Mouse (Mus musculus) CH12.LX (cell line): ENCODE measurements around the gene Anks1b. TPM values are rescaled to one million over a fixed set of nuclear protein-coding genes. Genes with fewer than 3 reads are reported as not detected.

Source experiments
- DNase-seq: peaks from one replicate; pipeline ENCODE4 v3.0.0-alpha.2; 2013; ENCODE audit errors: extremely low read depth
- H3K27ac ChIP-seq: 2 replicates; pipeline ENCODE4 v1.5.1; 2012; ENCODE audit warnings: low read depth, mild to moderate bottlenecking, control low read depth, moderate library complexity; ENCODE audit not compliant: insufficient read depth
- H3K27me3 ChIP-seq: replicated peaks from 2 replicates; pipeline ENCODE3; 2012; ENCODE audit warnings: inconsistent platforms
- H3K36me3 ChIP-seq, 2 experiments: replicated peaks in 1 of 2; 2 replicates each; pipeline versions ENCODE3 to v1.6.1; 2012; ENCODE audit warnings: inconsistent platforms in 1 of 2, low read length in 1 of 2, mild to moderate bottlenecking in 1 of 2, mixed read lengths in 1 of 2, moderate library complexity in 1 of 2; ENCODE audit not compliant: control insufficient read depth in 1 of 2, insufficient read depth in 1 of 2
- H3K4me1 ChIP-seq, 2 experiments: 2 replicates each; pipeline ENCODE4 v1.6.1; 2012; ENCODE audit warnings: inconsistent platforms in 1 of 2, moderate library complexity in 1 of 2; ENCODE audit not compliant: insufficient read depth in 2 of 2, control insufficient read depth in 1 of 2
- H3K4me2 ChIP-seq: 2 replicates; pipeline ENCODE4 v1.6.1; 2012; ENCODE audit warnings: low read depth, mild to moderate bottlenecking, control low read depth; ENCODE audit not compliant: poor library complexity, insufficient read depth, severe bottlenecking
- H3K4me3 ChIP-seq, 3 experiments: fragments of 150-350 bp in 1 of 3; sonication (generic) in 1 of 3; replicated peaks in 1 of 3; 2 replicates each; pipeline versions ENCODE3 to v1.5.1; 2011 to 2012; ENCODE audit warnings: low read depth in 2 of 3, low read length in 2 of 3, mild to moderate bottlenecking in 2 of 3, moderate library complexity in 2 of 3, control low read depth in 1 of 3, improper control_type of control experiment in 1 of 3, inconsistent platforms in 1 of 3, mixed read lengths in 1 of 3; ENCODE audit not compliant: poor library complexity in 1 of 3
- H3K79me2 ChIP-seq: replicated peaks from 2 replicates; pipeline ENCODE4 v1.6.1; 2012; ENCODE audit warnings: mild to moderate bottlenecking, moderate library complexity; ENCODE audit not compliant: control insufficient read depth, poor library complexity, insufficient read depth, severe bottlenecking; ENCODE audit errors: extremely low read depth
- H3K9ac ChIP-seq: 2 replicates; pipeline ENCODE4 v1.6.1; 2012; ENCODE audit warnings: low read depth, mild to moderate bottlenecking, control low read depth, moderate library complexity; ENCODE audit not compliant: insufficient read depth
- H3K9me3 ChIP-seq: replicated peaks from 2 replicates; pipeline ENCODE3; 2012; ENCODE audit warnings: low read length, inconsistent platforms, mixed read lengths
- BHLHE40 ChIP-seq: IDR thresholded peaks from 2 replicates; pipeline ENCODE4 v1.6.1; 2011; ENCODE audit warnings: mild to moderate bottlenecking, low read depth, low read length, improper control_type of control experiment
- CHD1 ChIP-seq: IDR thresholded peaks from 2 replicates; pipeline ENCODE4 v1.6.1; 2012; ENCODE audit warnings: low read depth, low read length, improper control_type of control experiment, inconsistent platforms
- CTCF ChIP-seq, 2 experiments: IDR thresholded peaks in 1 of 2; conservative IDR thresholded peaks in 1 of 2; 2 replicates each; pipeline ENCODE4 v1.5.1; 2011 to 2012; ENCODE audit warnings: low read depth in 2 of 2, low read length in 2 of 2, improper control_type of control experiment in 1 of 2, inconsistent platforms in 1 of 2, mild to moderate bottlenecking in 1 of 2, moderate library complexity in 1 of 2
- E2F4 ChIP-seq: IDR thresholded peaks from 2 replicates; pipeline ENCODE4 v1.6.1; 2011; ENCODE audit warnings: low read depth, low read length, improper control_type of control experiment; ENCODE audit not compliant: insufficient replicate concordance
- HCFC1 ChIP-seq: IDR thresholded peaks from 2 replicates; pipeline ENCODE4 v1.6.1; 2012; ENCODE audit warnings: low read depth, mild to moderate bottlenecking, inconsistent platforms, low read length, improper control_type of control experiment
- IRF4 ChIP-seq: IDR thresholded peaks from 2 replicates; pipeline ENCODE4 v1.6.1; 2014; ENCODE audit warnings: low read depth, mild to moderate bottlenecking, inconsistent platforms, low read length, improper control_type of control experiment
- JUND ChIP-seq: conservative IDR thresholded peaks from 2 replicates; pipeline ENCODE4 v1.6.1; 2011; ENCODE audit warnings: low read depth, low read length, improper control_type of control experiment
- KAT2A ChIP-seq: IDR thresholded peaks from 2 replicates; pipeline ENCODE4 v1.6.1; 2012; ENCODE audit warnings: low read length, improper control_type of control experiment, inconsistent platforms; ENCODE audit not compliant: insufficient replicate concordance
- MAFK ChIP-seq: IDR thresholded peaks from 2 replicates; pipeline ENCODE4 v1.6.1; 2011; ENCODE audit warnings: low read length, improper control_type of control experiment; ENCODE audit not compliant: insufficient replicate concordance
- MEF2A ChIP-seq: IDR thresholded peaks from 2 replicates; pipeline ENCODE4 v1.6.1; 2014; ENCODE audit warnings: low read depth, mild to moderate bottlenecking, inconsistent platforms, low read length, improper control_type of control experiment, borderline replicate concordance
- MXI1 ChIP-seq: IDR thresholded peaks from 2 replicates; pipeline ENCODE4 v1.6.1; 2011; ENCODE audit warnings: mild to moderate bottlenecking, low read depth, low read length, improper control_type of control experiment
- MYC ChIP-seq: IDR thresholded peaks from 2 replicates; pipeline ENCODE4 v1.6.1; 2011; ENCODE audit warnings: low read depth, mild to moderate bottlenecking, improper control_type of control experiment, low read length
- PAX5 ChIP-seq: IDR thresholded peaks from 2 replicates; pipeline ENCODE4 v1.6.1; 2012; ENCODE audit warnings: low read length, inconsistent platforms, mixed read lengths
- POLR2AphosphoS2 ChIP-seq: IDR thresholded peaks from 2 replicates; pipeline ENCODE4 v1.6.1; 2011; ENCODE audit warnings: low read depth, low read length, improper control_type of control experiment
- RCOR1 ChIP-seq: conservative IDR thresholded peaks from 2 replicates; pipeline ENCODE4 v1.6.1; 2012; ENCODE audit warnings: low read depth, mild to moderate bottlenecking, inconsistent platforms, low read length, improper control_type of control experiment
- SIN3A ChIP-seq: IDR thresholded peaks from 2 replicates; pipeline ENCODE4 v1.6.1; 2012; ENCODE audit warnings: low read length, improper control_type of control experiment, inconsistent platforms
- TBP ChIP-seq: conservative IDR thresholded peaks from 2 replicates; pipeline ENCODE4 v1.6.1; 2011; ENCODE audit warnings: low read depth, low read length, improper control_type of control experiment
- TCF12 ChIP-seq: IDR thresholded peaks from 2 replicates; pipeline ENCODE4 v1.6.1; 2014; ENCODE audit warnings: low read depth, mild to moderate bottlenecking, inconsistent platforms, low read length, improper control_type of control experiment
- UBTF ChIP-seq: IDR thresholded peaks from 2 replicates; pipeline ENCODE4 v1.6.1; 2012; ENCODE audit warnings: low read depth, mild to moderate bottlenecking, inconsistent platforms, low read length, improper control_type of control experiment, moderate library complexity
- ZMIZ1 ChIP-seq: IDR thresholded peaks from 2 replicates; pipeline ENCODE4 v1.6.1; 2012; ENCODE audit warnings: low read depth, mild to moderate bottlenecking, inconsistent platforms, low read length, improper control_type of control experiment
- ZNF384 ChIP-seq: IDR thresholded peaks from 2 replicates; pipeline ENCODE4 v1.6.1; 2012; ENCODE audit warnings: low read depth, low read length, improper control_type of control experiment, inconsistent platforms
- dilution Hi-C: fragments of 300-500 bp; cut with MboI; formaldehyde crosslinking; loops from 2 replicates; pipeline ENCODE4 v1.14.3; 2020; ENCODE audit warnings: low sequenced_read_pairs; ENCODE audit not compliant: extremely low pct_unique_long_range_greater_than_20kb, extremely low pct_ligation_motif_present
- in situ Hi-C: fragments of 300-500 bp; cut with MboI; formaldehyde crosslinking; loops from 3 replicates; pipeline ENCODE4 v1.14.3; 2019; ENCODE audit warnings: low sequenced_read_pairs, low pct_ligation_motif_present, low pct_unique_long_range_greater_than_20kb, mixed read lengths
- polyA plus RNA-seq: library from polyadenylated mRNA; unstranded; fragments of >175 nt; gene quantifications from 2 replicates; pipeline ENCODE4 v1.2.1, GENCODE M21; 2012; ENCODE audit warnings: low read depth; ENCODE audit not compliant: insufficient read length
- total RNA-seq, 2 experiments: library from RNA; depleted of rRNA; stranded (reverse); fragments of 300-350 nt in 1 of 2; fragments of >200 nt in 1 of 2; gene quantifications; 2 replicates each; pipeline ENCODE4 v1.2.3; 2012 to 2014

Anks1b gene
- total and polyA plus RNA-seq, 3 experiments, result 0.17 TPM; not detected in 2

DNA sequence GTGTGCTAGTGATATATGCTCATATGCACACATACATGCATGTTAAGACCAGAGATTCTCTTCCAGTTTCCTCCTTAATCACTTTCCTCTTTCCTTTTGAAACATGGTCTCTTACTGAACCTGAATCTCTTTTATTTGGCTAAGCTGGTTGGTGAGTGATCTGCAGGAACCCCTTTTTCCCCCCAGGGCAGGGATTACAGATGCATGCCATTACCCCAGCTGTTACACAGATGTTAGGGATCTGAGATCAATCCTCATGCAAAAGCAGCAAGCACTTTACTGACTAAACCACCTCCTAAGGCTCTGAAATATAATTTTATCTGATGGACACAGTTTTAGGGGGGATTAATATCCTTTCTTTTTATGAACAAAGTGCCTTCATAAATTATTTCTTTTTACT lies 432.8 kb downstream of the Anks1b start:
- no peaks in the 10 kb centered on the region for H3K9me3 ChIP-seq
- no peak for DNase-seq
- no peak overlapping the region for H3K27ac ChIP-seq
- H3K4me2 ChIP-seq, result no peak overlapping the region
- H3K36me3 ChIP-seq, result no peaks in the 10 kb centered on the region
- H3K9ac ChIP-seq, result no peak overlapping the region
- H3K4me1 ChIP-seq, result 0 out of 4 replicates have a peak, but pooled peaks cover 0 to 4% of the 10 kb centered on the region in 2 experiments
- H3K27me3 ChIP-seq, result no peaks in the 10 kb centered on the region
- no peaks in the 10 kb centered on the region for H3K79me2 ChIP-seq
- in situ Hi-C loops, result no loop called here
- TF ChIP-seq MYC (no peak), MXI1 (no peak), PAX5 (no peak), UBTF (no peak), CTCF (conservative IDR thresholded peaks at IDR 0.05 in 1 of 2, IDR thresholded peaks at IDR 0.05 in 1 of 2; ENCODE audit: low read depth in 2 of 2, low read length in 2 of 2) (no peak), BHLHE40 (no peak), TCF12 (no peak), JUND (no peak), ZMIZ1 (no peak), POLR2AphosphoS2 (no peak), ZNF384 (no peak), KAT2A (no peak), CHD1 (no peak), MEF2A (no peak), SIN3A (no peak), HCFC1 (no peak)
- dilution Hi-C loops, result no loop called here
- H3K4me3 ChIP-seq, result no peak overlapping the region

DNA sequence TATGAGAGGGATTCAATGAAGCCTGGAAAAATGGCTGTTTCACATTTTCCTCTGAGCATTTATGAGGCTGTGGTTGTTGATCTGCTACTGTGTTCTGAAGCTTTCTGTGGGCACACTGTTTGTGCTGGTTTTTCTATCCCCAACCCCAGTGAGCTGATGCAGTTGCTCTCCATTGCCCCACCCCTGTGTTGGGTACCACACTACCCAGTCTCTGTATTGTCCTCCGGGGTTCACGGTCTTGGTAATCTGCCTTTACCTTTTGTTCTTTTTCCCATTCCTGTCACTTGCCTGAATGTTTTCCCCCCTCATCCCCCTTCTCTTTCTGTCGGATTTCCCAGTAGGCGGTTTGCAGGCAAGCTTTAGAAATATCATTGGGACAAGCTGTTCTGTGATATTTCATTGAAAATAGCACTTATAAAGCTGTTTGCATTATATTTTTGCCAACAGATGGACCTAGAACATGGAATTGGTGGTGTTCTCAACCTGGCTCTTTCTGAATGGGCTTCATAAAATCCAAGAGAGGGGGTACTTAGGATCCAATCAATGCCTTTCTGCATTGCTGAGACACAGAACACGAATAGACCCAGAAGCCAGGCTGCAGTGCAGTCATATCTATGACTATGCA lies 434.7 kb downstream of the Anks1b start:
- H3K9ac ChIP-seq, result no peak overlapping the region
- no peak for DNase-seq
- H3K27me3 ChIP-seq, result no peaks in the 10 kb centered on the region
- no peaks in the 10 kb centered on the region for H3K79me2 ChIP-seq
- in situ Hi-C loops, result no loop called here
- H3K27ac ChIP-seq, result no peak overlapping the region
- 0 out of 4 replicates have a peak, but pooled peaks cover 0 to 4% of the 10 kb centered on the region in 2 experiments for H3K4me1 ChIP-seq
- H3K36me3 ChIP-seq, result no peaks in the 10 kb centered on the region
- TF ChIP-seq CHD1 (no peak), POLR2AphosphoS2 (no peak), JUND (no peak), MAFK (no peak), PAX5 (no peak), E2F4 (no peak), TBP (no peak), IRF4 (no peak), RCOR1 (no peak)
- H3K4me3 ChIP-seq, result no peak overlapping the region
- H3K4me2 ChIP-seq, result no peak overlapping the region
- dilution Hi-C loops, result no loop called here
- H3K9me3 ChIP-seq, result no peaks in the 10 kb centered on the region
